Mouse (Mus musculus): Measurements from ENCODE around the gene Aatk.

Gene Aatk

GRCm38 (mm10) chr11:120051124-120051811 is 4.3 kb upstream of the Aatk start:
- DNase-seq = peak; percentile 75 to 79

- DNase-seq = no peak
These were observed 2.1 kb upstream of the Aatk start for GRCm38 (mm10) chr11:120049067-120049466.

GRCm38 (mm10) chr11:120048252-120048556 is 1.2 kb upstream of the Aatk start:
- peak; percentile 78 to 85 for DNase-seq

- DNase-seq = peak; percentile 65 to 67
These were observed 724 bp upstream of the Aatk start for GRCm38 (mm10) chr11:120047531-120048251.

DNA sequence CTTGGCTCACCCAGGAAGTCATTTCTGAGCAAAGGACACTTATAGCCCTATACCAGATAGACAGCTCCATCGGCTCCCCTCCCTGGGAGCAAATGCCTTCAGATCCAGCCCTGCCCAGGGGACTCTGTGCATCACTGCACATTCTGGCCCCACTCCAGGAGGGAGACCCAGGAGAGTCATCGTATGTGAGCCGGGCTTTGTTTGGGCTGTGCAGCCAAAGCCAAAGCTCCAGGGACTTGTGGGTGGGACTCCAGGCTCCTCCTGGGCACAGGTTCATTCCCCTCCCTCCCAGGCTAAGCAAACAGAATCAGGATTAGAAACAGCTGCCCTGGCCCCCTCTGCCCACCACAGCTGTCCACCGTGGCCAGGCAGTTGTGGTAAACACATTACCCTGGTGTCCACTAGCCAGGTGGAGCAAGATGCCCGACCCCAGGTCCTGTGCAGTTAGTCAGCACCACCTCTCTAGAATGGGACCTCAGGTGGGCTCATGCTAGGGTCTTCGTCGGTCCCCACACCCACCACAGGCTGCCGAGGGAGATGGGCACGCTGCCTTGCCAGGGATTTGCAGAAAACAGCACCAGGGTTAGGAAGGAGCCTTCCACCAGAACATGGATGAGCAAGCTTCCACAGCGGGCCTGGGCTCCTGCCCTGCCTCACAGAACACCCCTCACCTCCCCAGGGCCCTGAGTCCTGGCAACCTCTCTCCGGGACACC is 971 bp downstream of the Aatk start:
- DNase-seq = peak; percentile 79 to 82

GRCm38 (mm10) chr11:120045341-120045740 is 1.6 kb downstream of the Aatk start:
- DNase-seq = no peak

DNA sequence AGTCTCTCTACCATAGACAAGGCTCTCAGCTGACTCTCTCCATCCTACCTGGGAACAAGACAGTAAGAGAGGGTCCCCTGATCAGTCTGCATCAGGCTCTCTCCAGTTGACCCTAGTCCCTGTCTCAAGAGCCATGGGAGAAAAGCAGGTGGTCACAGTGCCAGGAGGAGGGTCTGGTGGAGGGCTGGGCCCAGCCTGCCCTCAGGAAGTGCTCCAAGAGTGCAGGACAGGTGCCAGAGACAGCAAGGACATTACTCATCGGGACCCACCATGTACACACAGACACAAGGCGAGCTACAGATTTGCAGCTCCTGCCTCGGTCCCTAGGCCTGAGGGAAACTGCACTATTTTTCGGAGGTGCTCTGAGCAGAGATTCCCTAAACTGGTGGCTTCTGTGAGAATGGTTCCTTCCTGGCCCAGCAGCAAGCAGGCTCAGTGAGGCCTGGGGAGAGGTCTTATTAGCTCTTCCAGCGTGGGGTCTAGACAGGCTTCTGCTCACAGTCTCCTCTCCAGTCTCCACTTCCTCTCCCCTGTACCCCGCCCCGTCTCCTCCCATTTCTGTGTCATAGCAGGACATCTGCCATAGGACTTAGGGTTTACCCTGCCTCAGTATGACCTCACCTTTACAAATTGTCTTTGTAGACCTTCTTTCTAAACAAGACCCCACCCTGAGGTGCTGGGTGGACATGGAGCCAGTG is 4.7 kb downstream of the Aatk start:
- peak in 1 of 2 experiments; percentile 73 for DNase-seq

- peak; percentile 79 to 82 for DNase-seq
These were observed 5.5 kb downstream of the Aatk start for GRCm38 (mm10) chr11:120041191-120042123.

DNA sequence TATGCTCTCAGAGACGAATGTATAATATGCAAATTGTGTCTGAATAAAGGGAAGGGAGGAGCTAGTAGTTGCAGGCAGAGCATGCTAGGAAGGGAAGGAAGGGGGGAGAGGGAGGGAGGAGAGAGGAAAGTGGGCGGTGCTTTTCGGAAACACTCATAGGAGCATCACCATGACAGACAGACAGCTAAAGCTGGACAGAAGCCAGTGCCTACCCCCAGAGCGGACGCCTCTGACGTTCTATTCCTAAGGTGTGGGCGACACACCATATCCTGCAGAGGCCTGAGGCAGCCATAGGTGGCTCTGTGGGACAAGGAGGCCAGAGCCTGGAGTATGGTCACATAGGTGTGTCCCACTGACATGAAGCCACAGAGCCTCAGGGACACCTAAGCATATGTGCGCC is 6.5 kb downstream of the Aatk start:
- DNase-seq = no peak

- DNase-seq = no peak
These were observed 7.4 kb downstream of the Aatk start for GRCm38 (mm10) chr11:120039581-120039980.

GRCm38 (mm10) chr11:120034762-120035161 is 12.2 kb downstream of the Aatk start:
- DNase-seq = no peak

- DNase-seq = no peak
These were observed 12.7 kb downstream of the Aatk start for GRCm38 (mm10) chr11:120034306-120034705.

- no peak for DNase-seq
These were observed 13.5 kb downstream of the Aatk start for GRCm38 (mm10) chr11:120033473-120033872.

- no peak for DNase-seq
These were observed 14.9 kb downstream of the Aatk start for GRCm38 (mm10) chr11:120032052-120032451.

- DNase-seq = peak; percentile 85 to 87
These were observed 16.6 kb downstream of the Aatk start for GRCm38 (mm10) chr11:120030145-120030901.

DNA sequence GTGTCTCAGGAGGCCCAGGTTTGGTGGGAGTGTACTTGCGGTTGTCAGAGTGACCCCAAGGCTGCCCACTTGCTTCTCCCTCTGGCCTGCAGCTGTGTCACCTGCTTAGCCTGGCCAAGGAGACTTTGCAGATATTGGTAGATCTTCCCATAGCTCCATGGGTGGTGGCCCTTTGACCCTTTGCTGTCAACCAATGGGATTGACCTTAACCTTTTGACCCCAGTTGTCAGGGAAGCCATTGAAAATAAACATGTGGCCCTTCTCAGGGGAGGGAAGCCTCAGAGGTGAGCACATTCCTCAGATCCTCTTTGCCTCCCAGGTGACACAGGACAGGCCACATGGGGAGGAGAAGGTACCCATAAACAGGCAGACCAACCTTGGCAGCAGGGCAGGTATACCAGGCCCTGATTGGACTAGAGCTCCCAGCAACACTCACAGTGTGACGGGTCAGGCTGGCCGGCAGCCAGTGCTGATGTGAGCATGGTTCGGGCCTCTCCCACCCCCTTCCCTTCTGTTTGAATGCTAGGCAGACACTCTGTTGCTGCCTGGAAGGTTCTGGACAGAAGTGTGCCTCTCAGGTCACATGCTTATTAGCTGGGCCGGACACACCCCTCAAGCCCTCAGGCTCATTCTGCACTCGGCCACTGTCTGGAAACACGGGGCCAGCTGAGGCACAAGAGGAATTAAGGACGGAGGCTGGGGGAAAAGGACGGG is 17.4 kb downstream of the Aatk start:
- DNase-seq = peak; percentile 61 to 76

DNA sequence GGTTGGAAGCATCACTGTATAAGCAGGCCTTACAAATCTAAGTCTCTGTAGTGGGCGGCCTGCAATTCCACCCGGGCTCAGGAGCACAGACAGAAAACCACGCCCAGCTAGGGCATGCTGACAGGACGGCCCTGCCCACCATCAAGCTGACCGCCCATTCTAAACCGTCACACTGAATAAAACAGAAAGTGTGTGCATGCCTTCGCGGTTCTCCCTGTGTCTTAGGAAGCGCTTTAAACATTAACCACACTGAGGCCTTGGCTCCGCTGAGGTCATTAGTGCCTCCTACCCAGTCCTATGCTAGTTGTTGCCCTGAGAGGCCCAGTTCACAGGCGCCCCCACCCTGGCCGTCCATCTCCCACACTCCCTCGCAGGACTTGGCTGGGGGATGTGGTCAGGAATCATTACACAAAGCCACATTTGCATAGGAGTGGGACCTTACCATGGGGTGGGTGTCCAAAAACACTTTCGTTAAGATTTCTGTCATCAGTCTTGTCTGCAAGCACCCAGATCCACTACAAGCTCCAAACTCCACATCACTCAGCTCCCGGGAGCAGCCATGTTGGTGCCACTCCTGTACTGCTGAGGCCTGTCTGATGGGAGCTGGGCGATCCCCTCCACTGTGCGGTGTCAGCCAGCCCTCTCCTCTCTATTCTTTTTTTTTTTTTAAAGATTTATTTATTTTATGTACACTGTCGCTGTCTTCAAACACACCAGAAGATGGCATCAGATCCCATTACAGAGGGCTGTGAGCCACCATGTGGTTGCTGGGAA is 18.5 kb downstream of the Aatk start:
- DNase-seq = no peak

DNA sequence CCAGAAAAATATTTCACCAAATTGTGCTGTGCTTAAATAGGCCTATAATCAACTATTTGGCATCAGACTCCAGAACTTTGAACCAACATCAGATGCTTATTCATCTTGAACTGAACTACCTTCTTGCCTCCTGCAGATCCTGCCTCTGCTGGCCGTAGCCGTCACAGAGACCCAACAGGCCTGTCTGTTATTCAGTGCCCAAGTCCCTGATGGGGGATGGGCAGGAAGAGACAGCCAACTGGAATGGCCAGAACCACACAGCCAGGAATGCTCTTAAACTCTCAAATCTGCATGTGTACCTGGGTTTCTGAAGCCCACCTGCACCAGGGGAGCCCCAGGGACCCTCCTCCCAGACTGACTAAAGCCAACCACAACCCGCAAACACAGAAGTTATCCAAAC is 20.0 kb downstream of the Aatk start:
- DNase-seq = peak in 1 of 2 experiments; percentile 60

GRCm38 (mm10) chr11:120022841-120023240 is 24.1 kb downstream of the Aatk start:
- peak; percentile 79 to 81 for DNase-seq

DNA sequence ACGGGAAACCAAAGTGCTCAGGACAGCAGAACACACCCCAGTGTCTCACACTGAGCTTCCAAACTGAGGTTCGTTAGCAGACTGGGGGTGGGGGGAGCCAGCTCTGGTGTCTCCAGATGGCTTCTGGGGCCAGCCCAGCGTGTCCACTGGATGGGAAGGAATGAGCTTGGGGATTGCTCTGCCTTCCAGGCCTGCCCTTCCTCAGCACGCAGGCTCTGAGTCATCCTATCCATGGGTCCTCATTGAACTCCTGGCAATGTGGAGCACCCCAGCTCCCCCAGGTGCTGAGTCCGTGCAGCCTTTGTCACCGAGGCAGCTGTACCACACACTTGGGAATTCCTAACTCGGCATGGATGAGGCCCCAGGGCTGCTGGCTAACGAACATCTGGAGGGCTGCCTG is 24.8 kb downstream of the Aatk start:
- peak; percentile 64 to 66 for DNase-seq

Measured in cerebellum, postnatal 14 days (tissue).